Mouse (Mus musculus): ENCODE results near the gene Mok.

DNA sequence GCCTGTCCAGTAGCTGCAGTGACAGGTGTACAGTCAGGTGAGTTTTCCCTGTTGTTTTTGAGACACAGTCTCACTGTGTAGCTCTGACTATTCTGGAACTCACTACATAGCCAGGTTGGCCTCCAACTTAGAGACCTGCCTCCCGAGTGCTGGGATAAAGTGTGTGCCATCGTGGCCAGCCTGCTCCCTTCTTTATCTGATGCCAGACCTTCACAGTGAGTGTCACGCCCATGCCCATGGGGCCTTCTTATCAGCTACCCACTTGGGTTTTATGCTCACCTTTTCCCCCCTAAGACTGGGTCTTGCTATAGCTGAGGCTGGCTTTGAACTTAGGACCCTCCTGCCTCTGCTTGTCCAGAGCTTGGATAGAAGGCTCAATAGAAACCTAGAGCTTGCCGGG lies 29.4 kb upstream of the Mok start:
- TF ChIP-seq E2F4 (IDR thresholded peaks at IDR 0.05; ENCODE audit: insufficient read depth) (no peak), MYOD1 (IDR thresholded peaks at IDR 0.05; ENCODE audit: control insufficient read depth in 1 of 3, insufficient read length in 2 of 3, low read depth in 2 of 3) (no peak), MYOG (IDR thresholded peaks at IDR 0.05; ENCODE audit: control insufficient read depth in 1 of 3, insufficient read depth in 1 of 3, insufficient read length in 2 of 3, low read depth in 2 of 3) (no peak), USF1 (IDR thresholded peaks at IDR 0.05; ENCODE audit: low read depth) (no peak), TCF12 (IDR thresholded peaks at IDR 0.05; ENCODE audit: insufficient read depth, poor library complexity, severe bottlenecking) (no peak)
